Mouse (Mus musculus) naive thymus-derived CD4-positive, alpha-beta T cell, adult 2 months (primary cell): ENCODE results near the gene Sp2.
A peak's percentile ranks its signal among the peaks of the same experiment; 100 is the strongest.

Experiments
- DNase-seq: peaks from one replicate; pipeline ENCODE4 v3.0.0-alpha.2; 2011; ENCODE audit warnings: low read depth

Sp2 gene

DNA sequence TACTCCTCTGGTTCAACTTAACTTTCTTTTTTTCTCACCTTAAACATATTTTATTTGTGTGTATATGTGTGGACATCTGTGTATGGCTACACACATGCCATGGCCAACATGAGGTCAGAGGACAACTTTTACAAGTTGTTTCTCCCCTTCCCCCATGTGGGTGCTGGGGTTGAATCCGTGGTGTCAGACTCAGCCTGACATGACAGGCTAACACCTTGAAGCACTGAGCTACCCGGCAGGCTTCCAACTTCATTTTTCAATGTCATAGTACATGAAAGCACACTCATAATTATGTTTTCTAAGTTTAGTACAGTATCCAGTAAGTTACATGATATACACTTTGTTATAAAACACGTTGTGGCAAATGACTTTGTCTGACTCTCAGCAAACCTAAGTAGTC is 12.4 kb downstream of the Sp2 start:
- DNase-seq = no peak

- no peak for DNase-seq
Measured at GRCm38 (mm10) chr11:96969746-96970145, 13.0 kb downstream of the Sp2 start.

- no peak for DNase-seq
Measured at GRCm38 (mm10) chr11:96969280-96969722, 13.5 kb downstream of the Sp2 start.

DNA sequence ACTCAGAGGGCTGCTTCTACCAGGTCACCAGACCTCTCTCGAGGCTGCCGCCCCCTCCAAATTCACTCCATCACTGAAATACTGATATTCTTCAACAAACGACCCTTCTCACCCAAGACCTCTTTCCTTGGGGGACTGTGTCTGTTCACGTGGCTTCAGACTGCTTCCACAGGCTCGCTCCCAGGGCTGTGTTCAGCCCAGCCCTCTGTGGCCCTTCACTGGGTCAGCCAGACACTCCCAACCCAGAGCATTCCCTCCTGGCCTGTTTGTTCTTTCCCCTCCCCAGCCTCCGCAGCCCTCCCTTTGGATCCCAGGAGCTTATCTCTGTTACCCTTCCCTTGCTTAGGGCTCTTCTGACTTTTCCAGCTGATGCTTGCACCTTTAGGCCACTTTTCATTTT is 14.3 kb downstream of the Sp2 start:
- no peak for DNase-seq

GRCm38 (mm10) chr11:96967544-96968269 is 15.1 kb downstream of the Sp2 start:
- no peak for DNase-seq

GRCm38 (mm10) chr11:96966914-96967543 is 15.7 kb downstream of the Sp2 start:
- peak; percentile 77 for DNase-seq

DNA sequence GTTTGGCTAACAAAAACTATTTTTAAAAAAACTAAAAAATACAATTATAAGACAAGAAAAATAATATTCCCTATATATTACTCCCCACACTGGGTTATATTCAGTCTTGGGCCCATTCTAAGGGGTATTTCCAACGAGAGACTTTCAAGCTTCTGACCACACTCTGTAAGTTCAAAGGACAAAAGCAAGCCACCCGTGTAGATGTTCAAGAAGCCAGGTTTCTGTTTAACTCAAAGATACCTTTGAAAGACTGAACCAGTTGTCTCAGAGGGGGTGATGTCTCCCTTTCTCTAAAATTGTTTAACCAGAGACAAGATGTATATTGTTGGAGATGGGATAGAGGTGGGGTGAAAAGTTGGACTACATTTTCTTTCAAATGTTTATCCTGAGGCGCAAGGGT is 16.6 kb downstream of the Sp2 start:
- no peak for DNase-seq

DNA sequence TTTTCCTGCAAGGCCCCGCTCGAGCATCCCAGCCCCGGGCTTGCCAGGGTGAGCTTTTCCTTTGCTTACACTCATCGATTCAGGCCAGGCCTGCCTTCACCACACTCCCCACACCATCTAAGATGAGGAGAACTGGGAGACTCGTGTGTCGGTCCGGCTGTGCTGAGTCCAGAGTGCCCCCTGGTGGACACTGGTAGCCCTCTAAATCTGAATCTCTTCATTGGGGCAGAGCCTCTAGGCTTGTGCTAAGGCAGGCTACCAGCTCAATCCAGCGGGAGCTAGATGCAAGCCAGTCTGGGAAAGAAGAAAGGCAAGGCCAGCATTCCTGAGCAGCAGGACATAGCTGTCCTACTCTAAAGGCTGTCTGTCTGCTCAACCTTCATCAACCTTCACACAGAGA is 19.2 kb downstream of the Sp2 start:
- DNase-seq = peak; percentile 86

- no peak for DNase-seq
Measured at GRCm38 (mm10) chr11:96957061-96957805, 25.5 kb downstream of the Sp2 start.

DNA sequence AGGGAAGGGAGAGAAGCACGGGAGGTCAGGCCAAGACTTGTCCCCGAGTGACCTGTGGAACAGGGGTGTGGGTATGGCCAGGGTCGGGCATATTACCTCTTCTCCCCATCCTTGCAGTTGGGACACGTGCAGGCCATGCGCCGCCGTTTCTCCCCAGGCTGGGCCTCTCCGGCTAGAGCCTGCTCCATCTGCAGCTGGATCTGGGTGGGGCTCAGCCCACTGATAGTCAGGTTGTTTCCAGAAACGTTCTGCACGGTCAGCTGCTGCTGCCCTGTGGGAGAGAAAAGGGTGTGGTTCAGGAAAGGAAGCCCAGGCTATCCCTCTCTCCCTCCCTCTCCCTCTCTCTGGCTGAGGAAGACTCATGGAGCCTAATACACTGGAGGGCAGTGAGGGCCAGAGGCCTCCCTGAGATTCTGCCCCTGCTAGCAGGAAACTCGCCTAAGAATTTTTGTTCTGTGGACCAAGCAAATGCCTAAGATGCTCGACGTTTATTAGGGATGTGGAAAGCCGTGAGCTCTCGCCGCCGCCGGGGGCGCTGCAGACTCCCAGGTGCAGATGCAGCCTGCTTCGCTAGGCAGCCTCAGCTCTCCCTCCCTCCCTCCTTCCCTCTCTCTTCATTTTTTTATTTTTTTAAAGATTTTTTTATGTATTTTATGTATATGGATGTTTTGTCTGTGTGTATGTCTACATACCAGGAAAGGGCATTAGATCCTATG is 26.6 kb downstream of the Sp2 start:
- DNase-seq = no peak

DNA sequence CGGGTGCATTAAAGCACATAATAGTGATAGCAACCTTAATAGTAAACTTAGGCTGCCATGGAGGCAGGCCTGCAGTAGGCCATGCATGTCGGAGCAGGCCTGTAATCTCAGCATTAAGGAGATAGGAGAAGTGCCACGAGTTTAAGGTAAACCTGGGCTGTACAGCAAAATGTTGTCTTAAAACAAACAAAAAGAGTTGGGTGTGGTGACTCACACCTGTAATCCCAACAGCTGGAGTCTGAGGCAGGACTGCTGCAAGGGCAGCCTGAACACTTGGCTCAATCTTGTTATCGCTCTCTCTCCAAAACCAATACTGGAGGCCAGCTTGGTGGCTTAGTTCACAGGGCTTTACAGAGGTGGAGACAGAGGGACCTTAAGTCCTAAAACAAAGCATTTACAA is 27.7 kb downstream of the Sp2 start:
- DNase-seq = no peak

DNA sequence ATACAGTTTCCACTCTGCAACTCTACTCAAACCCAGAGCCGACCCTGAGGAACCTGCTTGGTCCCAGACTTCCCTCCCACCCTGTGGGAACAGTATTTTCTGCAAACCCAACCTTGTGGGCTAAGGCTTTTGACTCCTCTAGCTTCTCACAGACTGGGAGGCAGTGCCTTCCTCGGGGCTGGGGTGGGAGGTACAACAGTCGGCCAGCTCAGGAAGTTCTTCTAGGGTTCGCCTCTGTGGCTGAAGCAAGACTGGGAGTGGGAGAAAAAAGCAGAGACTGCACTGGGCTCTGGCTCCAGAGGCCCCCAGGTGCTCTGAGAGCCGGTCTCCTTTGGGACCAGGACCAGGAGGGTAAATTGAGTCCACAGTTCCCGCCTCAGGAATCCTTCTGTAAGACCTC is 29.9 kb downstream of the Sp2 start:
- DNase-seq = no peak

GRCm38 (mm10) chr11:96952426-96952825 is 30.3 kb downstream of the Sp2 start:
- no peak for DNase-seq

GRCm38 (mm10) chr11:96950767-96951166 is 32.0 kb downstream of the Sp2 start:
- DNase-seq = peak; percentile 56

DNA sequence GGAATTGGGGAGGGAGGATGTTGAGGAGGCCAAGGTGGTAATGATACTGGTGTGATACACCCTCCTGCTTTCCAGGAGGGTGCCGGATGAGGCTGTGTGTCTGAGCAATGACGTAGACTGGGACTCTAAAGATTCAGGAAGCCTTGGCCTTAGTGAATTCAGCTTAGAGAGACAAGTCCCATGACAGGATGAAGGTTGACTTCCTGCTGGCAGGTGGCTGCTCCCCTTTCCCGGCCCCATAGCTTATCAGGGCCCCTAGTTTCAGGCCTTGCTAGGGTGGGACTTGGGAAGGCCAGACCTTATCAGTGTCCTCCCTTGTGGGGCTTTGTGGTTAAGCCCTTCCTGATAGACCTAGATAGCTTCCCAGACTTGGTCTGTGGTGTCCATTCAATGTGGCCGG is 34.9 kb downstream of the Sp2 start:
- no peak for DNase-seq

- DNase-seq = no peak
Measured at GRCm38 (mm10) chr11:96946498-96946897, 36.3 kb downstream of the Sp2 start.

DNA sequence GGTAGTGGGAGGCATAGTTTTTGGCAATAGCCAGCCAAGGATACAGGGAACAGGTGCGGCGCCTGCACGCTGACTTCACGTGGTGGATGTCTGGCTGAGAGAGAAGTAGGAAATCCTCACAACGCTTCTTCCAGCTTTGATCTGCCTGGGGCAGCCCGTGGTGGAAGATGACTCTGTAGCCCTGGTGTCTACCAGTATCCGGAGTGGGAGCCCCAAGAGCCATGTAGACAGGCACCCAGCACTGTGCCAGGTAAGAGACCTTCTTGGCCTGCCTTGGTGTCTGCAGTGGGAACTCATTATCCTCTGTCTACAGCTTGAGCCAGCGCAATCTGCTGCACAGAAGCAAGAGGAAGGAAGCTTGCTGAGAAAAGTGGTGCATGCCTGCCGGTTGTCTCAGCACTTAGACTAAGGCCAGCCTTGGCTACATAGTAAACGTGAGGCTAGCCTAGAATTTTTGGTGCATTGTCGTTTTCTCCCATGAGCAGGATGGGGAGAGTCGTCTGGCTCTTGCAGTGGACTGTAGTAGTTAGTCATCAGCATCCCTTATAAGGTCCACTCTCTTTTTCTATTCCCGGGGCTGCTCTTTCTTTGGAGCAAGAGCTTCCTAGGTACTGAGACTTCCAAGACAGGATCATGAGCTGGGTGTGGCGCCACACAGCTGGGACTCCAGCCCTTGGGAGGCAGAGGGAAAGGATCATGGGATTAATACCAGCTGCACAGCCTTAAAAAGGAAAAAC is 37.7 kb downstream of the Sp2 start:
- DNase-seq = peak; percentile 70

DNA sequence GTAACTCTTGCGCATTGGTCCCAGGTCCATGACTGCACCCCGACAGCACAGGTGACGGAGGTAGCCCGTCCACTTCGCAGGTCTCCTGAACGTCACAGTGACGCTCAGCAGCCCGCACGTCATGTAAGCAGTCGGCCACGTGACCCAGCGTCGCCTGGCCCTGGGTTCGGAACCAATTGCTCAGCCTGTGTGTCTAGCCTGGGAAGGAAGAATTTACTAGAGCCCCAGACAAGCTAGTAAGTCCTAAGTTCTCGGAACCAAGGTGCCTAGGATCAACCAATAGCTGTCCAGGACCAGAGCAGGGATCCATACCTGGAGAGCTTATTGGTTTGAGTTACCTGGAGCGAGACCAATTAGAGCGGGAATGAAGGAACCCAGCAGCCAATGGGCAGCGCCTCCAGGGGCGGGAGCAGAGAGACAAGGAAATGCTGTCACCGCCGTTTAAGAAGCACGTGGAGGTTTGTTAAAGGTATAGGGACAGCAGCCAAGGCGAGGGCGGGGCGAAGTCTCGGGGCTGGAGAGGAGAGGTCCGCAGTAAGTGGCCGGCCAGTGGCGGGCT is 38.9 kb downstream of the Sp2 start, which contains the start of gene Pnpo:
Gene Pnpo, minus strand, starts transcription at position 241 of the 559 bp plus-strand sequence.
- peak; percentile 96 for DNase-seq

- DNase-seq = no peak
Measured at GRCm38 (mm10) chr11:96941989-96942590, 40.7 kb downstream of the Sp2 start.

DNA sequence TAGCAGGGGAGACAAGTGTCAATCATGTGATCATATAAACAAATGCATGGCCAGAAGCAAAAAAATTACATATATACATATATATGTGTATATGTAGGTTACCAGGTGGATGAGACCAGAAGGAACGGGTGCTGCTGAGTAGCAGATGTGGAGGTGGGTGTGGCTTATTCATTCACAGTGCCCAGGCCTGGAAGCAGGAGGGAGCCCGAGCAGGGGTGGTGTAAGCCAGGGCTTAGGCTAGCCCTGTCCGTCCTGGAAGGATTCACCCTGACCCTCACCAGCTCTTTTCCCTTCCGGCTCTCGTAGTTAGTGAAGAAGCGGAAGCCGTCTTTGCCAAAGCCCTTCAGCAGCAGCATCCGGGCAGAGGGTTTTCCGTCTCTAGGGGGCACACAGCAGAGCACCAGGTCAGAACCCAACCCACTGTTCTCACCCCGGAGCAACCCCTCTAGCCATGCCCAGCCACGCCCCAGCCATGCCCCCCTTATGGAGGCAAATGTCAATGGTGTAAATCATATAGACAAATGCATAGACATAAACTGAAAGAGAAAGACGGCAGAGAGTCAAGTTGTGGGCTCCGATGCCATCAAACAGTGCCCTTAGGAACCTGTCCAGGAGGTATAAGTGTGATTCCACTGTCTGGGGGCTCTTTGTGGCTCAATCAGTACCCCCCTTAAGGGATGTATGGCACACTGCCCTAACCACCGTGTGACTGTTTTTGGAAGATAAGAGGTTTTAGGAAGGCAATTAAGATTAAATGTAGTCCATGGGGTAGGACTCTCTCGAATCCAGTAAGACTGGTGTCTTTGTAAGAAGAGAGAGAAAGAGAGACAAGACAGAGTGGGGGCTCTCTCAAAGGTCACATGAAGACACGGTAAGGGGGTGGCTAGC is 41.9 kb downstream of the Sp2 start:
- DNase-seq = no peak
